Mouse (Mus musculus): Measurements from ENCODE around the gene Upk2.

- TF ChIP-seq CTCF (conservative IDR thresholded peaks at IDR 0.05; ENCODE audit: low read length), result no peak
- no peak for TF ChIP-seq POU5F1 (IDR thresholded peaks at IDR 0.05; ENCODE audit: borderline replicate concordance, low read length)
Observed at GRCm38 (mm10) chr9:44490086-44490967, 35.6 kb upstream of the Upk2 start.
